Mouse (Mus musculus): ENCODE results near the gene Hnrnph3.
A peak's percentile ranks its signal among the peaks of the same experiment; 100 is the strongest.

Gene Hnrnph3

DNA sequence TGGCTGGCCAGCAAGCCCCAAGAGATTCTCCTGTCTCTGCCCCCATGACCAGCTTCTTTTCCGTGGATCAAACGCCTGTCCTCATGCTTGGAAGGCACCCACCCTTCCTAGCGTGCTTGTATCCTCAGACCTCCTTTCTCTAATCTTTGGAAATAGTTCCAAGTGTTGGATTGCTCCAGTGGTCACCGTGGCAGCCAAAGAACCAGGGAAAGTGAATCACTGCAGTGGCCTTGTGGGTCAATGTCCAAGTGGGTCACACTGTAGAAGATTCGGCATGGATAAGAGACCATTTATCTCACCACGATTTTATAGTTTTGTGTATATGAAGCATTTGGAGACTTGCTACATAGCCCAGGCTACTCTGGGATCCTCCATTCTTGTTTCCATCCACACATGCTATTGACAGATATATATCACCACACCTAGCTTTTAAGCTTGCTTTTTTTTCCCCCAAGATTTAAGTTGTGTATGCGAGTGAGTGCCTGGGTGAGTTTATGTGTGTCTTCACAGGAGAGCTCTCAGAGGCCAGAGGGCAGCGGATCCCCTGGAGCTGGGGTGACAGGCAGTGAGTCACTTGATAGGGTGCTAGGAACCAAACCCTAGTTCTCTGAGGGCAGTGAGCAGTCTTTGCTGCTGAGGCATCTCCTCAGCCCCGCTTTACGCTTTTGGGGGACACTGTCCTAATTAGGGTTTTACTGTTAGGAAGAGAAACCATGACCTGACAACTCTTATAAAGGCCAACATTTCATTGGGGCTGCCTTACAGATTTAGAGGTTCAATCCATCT, 3.6 kb upstream of the Hnrnph3 start:
- no peak for DNase-seq

DNA sequence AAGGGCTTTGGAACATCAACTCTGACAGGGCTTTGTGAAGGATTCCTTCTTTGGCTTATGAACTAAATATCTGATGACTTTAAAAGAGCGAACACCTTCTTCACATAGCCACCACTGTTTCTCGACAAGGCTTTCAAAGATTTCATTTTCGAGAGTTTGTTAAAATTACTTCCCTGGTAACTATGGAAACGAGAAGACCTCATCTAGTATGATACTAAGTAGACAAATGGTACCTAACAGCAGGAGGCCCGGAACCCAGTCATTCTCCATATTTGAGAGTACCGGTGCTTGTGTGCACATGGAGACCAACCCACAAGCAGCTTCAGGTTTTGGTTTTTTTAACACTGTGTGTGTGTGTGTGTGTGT, 2.8 kb upstream of the Hnrnph3 start:
- DNase-seq, result no peak

DNA sequence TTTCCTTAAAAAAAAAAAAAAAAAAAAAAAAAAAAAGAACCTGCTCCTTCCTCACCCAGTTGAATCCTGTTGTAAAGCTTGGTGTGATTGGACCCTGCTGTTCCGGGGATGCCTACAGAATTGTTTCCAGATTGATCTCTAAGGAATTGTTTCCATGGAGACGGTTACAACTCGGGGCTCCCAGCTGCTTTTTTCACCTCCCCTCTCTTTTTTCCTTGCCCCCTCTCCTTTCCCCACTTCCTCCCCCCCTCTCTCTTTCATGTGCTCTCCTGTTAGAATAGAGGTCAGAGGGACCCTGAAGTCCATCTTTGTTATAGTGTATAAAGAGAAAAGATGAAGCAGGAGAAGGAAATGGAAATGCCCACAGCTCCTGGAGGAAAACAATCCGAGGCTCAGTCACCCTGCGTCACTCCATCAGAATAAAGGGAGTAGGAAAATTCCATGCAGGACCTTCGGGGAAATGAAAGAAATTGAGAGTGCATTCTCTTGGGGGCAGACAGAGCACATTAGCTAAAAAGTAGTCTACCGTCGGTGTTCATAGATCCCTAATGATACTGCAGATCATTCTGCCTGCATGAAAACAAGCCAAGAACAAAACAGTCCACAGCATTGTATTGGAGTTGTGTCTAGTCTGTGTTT, 2.3 kb upstream of the Hnrnph3 start:
- DNase-seq, result peak in 1 of 2 experiments; percentile 28

DNA sequence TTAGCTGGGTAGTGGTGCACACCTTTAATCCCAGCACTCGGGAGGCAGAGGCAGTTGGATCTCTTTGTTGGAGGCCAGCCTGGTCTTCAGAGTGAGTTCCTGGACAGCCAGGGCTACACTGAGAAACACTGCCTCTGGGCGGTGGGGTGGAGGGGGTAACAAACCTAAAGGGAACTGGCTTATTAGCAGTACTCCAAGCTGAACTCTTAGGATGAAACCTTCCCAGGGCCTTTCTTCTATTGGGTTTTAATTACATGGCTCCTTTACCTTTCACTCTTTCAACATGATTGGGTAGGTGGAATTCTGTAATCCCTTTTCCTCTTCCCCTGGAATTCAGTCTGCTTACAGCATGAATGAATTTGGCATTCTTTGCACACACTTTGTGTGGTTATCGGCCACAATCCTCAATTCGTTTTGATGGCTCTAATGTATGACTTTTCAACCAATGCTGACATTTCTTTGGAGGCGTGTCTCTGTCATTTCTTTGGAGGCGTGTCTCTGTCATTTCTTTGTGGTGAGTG, 1.5 kb upstream of the Hnrnph3 start:
- DNase-seq, result peak; percentile 20 to 24

DNA sequence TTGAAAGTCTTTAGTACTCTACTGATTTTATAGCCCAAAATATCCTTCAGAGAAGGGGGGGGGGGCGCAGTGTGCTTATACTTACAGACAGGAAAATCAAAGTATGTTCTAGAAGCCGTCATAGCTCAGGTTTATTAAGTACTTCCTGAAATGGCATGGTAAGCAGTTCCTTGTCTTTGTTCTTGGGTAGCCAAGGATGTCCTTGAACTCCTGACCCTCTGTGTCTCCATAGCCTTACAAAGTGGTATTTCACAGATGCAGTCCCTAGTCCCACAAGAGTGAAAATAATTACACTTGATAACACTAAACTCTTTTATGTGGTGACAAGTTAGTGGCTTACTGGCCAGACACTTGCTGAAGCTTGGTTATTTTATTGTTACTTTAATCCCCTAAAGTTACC, 999 bp upstream of the Hnrnph3 start:
- no peak for DNase-seq

DNA sequence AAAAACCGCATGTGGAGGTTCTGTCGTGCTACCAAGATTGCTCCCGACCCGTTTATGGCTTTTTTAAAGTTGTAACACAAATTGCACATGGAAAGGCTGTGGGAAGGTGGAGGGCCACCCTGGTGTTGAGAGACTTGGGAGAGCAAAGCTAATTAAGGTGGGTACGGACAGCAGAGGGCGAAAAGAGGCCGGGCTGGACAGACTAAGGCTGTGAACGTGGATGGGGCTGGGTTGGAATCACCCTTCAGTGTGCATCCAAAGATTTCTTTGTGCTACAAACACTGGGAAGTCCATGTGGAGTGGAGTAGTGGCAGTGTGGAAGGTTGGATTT, 528 bp upstream of the Hnrnph3 start:
- peak; percentile 86 to 88 for DNase-seq

DNA sequence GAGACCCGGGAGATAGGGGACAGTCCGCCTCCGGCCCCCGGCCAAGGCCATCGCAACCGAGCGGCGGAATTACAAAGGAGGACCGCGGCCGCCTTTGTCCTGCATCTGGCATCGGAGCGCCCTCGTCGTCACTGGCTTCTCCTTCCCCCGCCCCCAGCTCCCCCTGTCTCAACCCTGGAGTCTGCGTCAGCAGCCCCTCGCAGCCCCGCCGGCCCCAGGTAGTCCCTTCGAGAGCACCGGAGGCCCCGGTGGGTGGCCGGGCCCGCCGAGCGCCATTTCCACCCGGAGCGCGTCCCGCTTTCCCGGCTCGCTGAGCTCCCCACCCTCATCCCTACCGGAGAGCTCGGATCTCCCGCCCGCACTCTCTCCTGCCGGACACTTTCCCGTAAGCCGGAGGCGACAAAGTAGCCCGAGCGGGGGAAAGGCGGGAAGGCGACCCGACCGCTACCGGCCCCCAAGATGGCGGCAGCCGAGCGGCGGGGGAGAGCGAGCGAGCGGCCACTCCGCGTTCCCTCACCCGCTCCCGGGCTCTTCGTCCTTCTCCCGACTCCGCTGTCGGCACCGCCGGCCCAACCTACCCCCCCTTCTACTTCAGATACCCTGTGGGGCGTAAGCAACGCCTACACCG, 782 bp downstream of the Hnrnph3 start:
- DNase-seq, result peak; percentile 87 to 89

DNA sequence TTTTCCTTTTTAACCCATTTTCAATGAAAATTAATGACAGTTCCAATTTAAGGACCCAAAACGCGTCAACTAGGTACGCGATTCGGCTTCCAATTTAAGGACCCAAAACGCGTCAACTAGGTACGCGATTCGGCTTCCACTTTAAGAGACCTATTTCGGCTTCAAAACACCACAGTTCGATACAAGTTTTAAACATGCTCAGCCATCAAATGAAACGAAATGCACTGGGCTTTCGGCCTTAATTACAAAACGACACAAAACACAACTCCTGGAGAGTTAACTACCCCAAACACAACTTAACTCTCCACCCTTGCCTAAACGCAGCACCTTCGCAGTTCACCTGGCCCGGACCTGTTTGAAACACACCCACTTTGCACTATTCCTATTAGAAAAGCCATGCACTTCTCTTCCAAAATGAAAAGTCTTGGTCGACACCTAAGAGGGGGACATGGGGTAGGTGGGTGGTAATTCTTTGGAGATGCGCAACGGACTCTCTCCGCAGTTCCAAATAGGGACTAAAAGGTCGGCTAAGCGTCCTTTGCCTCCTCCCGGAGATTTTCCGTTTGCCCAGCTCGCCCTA, 1.4 kb downstream of the Hnrnph3 start:
- DNase-seq, result no peak

DNA sequence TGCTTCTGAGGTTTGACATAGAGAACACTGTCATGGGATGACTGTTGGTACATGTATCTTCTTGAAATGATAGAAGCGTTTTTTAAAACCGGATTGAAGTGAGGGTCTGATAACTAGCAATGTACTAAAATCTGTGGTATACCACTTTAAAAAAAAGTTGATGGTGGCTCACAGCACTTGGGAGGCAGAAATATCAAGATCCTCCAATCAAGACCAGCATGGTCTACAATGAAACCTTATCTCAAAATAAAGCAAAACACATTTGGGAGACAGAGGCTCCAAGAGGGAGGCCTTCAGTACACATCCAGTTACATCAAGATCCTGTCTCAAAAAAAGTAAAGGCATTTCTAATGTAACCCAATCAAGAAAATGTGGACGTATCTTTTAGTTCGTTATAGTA, 2.3 kb downstream of the Hnrnph3 start:
- no peak for DNase-seq

DNA sequence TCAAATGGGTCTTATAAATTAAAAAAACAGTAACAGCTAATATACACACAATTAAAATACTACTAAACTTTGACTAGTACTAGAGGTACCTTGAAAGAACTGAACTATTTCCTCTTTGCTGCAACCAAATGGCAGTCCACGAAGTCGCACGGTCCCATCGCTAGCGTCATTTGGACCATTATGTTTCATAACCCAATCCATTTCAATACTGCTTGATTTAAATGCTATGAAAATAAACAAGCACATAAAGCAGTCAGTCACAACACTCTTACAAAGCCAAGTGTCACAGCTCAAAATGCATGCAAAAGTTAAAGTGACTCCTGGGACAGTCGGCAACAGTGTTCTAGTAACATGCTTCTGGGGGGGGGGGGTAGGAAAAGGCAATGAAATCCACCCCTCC, 4.7 kb downstream of the Hnrnph3 start:
- no peak for DNase-seq

DNA sequence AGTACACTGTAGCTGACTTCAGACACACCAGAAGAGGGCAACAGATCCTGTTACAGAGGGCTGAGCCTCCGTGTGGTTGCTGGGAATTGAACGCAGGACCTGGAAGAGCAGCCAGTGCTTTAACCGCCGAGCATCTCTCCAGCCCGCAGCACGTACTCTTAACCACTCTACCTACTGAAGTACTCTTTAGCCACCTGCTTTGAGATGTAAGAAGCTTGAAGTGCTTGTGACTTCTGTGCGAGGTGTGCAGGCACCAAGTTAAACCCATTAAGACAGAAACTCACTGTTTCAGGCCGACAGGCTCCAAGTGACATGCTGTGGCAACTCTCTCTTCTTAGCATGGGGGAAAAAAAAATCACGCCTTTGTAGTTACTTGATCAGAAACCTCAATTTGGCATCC, 9.8 kb downstream of the Hnrnph3 start:
- DNase-seq, result no peak

DNA sequence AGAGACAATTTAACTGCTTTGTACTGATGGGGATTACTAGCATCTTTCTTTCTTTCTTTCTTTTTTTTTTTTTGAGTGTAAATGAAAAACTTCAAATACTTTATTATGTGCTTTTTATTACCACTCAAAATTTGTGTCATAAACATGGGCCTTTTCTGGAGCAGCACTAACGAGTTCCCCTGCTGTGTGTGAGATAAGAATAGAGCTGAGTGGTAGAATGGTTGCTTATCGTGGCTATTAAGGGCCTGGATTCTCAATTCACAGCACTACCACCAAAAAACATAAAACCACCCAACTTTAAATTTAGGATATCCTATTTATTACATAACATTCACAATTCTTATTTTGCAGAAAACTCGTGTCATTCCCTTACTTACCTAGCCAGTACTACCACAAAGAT, 10.5 kb downstream of the Hnrnph3 start:
- no peak for DNase-seq

DNA sequence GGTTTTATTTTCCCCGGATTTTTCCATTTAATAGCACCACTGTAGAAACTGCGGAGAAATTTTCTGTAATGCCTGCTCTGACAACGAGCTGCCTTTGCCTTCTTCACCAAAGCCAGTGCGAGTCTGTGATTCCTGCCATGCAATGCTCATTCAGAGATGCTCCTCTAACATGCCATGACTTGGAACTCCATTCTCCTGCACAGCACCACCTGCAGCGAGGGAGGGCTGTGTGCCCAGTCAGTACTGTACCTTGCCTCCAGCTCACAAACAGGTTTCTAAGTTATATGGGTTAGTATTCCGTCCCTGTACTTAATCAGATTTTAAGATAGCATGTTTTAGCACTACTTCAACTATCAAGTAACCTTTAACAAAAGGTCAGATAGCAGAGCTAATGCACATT, 12.5 kb downstream of the Hnrnph3 start:
- peak; percentile 38 to 42 for DNase-seq

DNA sequence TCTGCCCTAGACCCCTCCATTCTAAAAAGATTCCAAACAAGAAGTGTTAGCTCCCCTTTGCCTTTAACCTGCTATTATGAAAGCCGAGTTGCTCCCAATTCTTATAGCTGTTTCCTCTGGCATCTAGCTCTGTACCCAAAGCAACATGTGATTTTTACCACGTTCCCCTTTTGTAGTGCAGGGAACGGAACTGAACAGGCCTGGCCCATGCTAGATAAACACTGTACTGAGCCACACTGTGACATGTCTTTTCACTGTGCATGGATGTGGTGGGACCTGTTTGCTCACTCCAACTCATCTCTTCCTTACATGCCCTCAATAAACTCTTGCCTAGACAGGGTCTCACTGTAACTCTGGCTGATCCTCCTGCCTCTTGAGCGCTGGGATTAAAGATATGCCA, 13.7 kb downstream of the Hnrnph3 start:
- no peak for DNase-seq

DNA sequence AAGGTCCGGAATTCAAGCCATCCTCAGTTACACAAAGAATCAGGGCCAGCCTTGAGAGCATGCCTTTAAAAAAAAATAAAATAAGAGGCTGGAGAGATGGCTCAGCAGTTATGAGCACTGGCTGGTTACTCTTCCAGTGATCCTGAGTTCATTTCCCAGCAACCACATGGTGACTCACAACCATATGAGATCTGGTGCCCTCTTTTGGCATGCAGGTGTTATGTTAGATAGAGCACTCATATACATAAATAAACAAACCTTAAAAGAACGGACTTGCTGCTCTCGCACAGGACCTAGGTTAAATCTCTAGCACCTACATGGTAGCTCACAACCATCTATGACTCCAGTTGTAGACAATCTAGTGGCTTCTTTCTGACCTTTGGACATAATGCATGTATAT, 15.8 kb downstream of the Hnrnph3 start:
- no peak for DNase-seq

DNA sequence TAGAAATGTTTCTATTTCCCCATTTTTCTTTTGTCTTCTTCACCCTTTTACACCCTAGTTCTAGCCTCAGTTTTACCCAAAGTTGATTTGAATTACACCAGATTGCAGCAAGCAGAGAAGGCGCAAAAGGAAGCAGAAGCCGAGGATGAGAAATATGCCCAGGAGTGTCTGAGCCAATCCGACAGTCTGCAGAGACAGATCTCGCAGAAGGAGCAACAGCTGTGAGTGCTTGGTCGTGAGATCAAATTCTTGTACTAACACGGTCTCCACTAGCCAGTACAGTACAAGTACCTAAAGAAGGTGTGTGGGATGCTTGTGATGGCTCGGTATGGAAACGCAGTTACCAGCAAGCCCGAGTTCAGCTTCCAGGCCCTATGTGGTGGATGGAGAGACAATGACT, 19.5 kb downstream of the Hnrnph3 start:
- no peak for DNase-seq

DNA sequence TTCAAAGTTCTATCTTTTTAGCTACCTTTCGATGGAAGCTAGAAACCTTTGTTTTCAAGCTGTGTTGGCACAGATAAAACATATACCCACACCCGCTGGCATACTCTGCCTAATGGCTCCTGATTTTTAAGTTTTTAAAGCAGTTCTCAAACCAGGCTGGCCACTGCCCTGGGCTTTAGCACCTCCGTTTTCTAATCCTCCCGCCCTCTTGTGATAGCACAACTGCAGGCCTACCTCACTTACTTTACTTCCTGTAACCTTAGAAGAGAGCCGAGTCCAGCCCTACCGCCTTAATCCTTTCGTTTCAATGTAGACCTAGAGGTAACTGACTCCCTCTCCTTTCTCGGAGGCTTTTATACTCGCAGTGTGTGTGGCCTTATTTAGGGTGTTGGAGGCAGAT, 20.8 kb downstream of the Hnrnph3 start:
- no peak for DNase-seq

DNA sequence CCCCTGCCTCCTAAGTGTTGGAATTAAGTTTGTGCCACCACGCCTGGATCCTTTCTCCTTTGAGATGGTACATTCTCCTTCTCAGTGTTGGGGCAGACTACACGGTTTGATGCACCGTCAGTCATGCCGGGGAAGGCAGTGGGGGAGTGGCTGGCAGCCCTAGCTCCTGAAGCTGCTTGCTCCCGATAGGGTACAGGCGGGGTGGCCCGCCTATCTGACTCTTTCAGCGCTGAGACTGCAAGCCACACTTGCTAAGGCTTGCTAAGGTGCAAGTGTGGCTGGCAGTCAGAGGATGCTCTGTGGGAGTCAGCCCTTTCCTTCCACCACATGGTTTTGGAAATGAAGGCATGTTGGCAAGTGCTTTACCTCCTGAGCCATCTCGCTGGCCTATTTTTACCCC, 23.4 kb downstream of the Hnrnph3 start:
- DNase-seq, result no peak

DNA sequence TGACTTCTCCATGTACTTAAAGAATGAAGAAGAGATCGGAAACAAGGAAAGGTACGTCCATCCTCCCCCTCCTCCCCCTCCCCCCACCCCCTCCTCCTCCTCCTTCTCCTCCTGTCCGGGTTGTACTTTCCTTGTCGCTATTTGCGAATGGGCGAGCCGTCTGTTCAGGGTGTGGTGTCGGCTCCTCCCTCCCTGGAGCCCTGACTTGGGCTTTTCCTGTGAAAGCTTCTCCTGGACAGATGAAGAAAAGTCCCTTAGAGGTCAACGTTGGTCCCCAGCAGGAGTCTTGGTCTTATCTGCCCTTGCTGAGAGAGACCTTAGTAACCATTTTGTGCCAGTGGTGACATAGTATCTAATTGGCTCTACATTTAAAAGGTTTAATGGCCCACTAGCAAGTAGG, 30.0 kb downstream of the Hnrnph3 start:
- DNase-seq, result no peak

DNA sequence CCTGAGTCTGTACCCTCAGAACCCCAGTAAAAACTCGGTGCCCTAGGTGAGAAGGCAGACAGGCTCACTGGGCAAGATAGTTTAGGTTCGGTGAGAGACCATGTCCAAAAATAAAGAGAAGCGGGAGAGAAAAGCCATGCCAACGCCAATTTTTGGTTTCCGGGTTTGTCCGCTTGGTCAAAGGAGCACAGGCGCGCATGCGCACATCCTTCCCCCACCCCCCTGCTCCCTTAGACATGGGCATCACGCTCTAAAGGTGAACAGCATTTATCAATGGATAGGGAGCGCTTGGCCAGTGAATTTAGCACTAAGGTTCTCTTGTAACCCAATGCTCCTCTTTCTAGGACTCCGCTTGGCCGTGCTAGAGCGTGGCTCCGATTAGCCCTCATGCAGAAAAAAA, 33.4 kb downstream of the Hnrnph3 start:
- no peak for DNase-seq

DNA sequence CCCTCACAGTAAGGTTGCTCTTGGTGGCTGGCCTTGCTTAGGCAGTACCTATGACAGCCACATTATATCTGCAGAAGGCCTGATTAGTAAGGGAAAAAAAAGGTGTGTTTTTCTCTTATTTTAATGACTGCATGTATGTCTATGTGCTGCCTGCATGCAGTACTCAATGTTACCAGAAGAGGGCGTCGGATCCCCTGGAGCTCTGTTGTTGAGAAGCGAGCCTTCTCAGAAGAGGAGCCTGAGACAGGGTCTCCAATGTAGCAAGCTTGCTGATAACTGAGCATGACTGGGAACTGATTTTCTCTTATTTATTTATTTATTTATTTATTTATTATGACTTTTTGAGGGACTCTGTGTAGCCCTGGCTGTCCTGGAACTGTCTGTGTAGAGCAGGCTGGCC, 36.7 kb downstream of the Hnrnph3 start:
- peak; percentile 55 to 69 for DNase-seq

DNA sequence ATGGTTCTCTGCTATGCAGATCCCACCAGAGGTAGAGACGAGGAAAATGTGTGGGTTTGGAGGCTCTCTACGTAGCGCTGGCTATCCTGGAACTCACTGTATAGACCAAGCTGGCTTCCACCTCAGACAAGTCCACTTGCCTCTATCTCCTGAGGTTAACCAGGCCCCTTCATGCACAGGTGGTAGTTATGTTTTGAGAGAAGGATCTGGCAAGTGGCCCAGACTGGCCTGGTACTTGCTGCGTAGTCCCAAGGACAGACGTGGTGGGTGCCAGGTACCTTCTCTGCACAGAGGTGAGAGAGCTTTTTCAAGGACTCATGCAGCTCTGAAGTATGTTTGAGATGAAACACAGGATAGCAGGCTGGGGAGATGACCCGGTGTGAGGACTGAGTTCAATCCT, 39.5 kb downstream of the Hnrnph3 start:
- DNase-seq, result peak in 1 of 2 experiments; percentile 26

DNA sequence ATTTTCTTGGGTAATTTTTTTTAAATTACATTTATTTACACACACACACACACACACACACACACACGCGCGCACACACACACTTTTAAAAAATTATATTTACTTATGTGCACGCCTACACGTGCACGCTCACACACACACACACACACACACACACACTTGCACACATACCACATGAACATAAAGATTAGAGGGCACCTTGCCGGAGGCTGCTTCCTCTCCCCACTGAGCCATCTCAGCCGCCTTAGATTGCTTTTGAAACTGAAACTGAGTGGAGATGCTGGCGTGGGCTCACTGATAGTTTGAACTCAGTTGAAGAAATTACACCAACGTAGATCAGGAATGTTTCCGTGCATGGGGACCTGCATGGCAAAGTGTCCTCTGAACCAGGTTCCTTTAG, 39.9 kb downstream of the Hnrnph3 start:
- no peak for DNase-seq

Measured in cerebellum, postnatal 10 days (tissue).